Mouse (Mus musculus): Measurements from ENCODE around the gene Hivep3. TPM values are rescaled to one million over a fixed set of nuclear protein-coding genes. Genes with fewer than 3 reads are reported as not detected.

The Hivep3 gene
- polyA plus RNA-seq, 1 experiment from 2014 or later, result 19.0 TPM

DNA sequence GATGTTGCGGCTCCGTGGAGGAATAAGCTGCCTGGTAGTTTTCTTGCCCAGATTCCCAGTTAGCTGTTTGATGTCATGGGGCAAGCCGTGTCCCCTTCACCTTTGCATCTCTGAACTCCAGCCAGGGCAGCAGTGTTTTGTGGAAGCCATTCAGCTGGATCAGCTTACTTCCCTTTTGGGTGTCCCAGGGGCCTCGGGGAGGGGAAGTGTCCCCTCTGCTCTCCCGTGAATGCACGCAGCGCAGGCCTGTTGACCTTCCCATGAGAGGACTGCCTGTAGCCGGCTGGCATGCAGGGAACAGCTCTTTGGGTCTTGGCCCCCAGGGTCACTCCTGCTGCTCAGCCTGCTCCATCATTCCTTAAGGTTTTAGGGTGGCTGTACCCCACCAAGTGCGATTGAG is 320.6 kb downstream of the Hivep3 start:
- no peaks in the 10 kb centered on the region for H3K9me3 ChIP-seq
- no peak overlapping the region for H3K9ac ChIP-seq
- H3K4me1 ChIP-seq, result no peaks in the 10 kb centered on the region
- no peak for ATAC-seq (replicated peaks)
- H3K4me2 ChIP-seq, result no peak overlapping the region
- no peak overlapping the region for H3K4me3 ChIP-seq
- WGBS, result 78% methylated on average over 9 of the region's 9 CpGs
- H3K36me3 ChIP-seq (replicated peaks), result no peaks in the 10 kb centered on the region
- no peak overlapping the region for H3K27ac ChIP-seq
- H3K27me3 ChIP-seq (replicated peaks), result no peaks in the 10 kb centered on the region

DNA sequence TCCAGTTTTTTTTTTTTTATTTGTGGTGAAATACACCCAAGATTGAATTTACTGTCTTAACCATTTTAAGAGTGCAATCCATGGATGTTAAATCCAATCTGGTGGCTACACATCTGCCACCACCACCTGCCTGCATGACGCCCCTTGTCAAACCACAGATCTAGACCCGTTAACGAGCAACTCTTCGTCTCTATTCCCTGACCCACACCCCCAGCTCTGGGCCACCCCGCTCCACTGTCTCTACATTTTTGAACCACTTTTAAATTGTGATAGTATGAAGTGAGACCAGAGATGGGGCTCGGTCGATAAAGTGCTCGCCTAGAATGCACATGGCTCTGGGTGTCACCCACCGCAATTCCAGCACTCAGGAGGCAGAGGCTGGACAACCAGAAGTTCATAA is 322.9 kb downstream of the Hivep3 start:
- ATAC-seq (replicated peaks), result no peak
- Histone ChIP-seq H3K4me2 (no peak overlapping the region), H3K27ac (no peak overlapping the region), H3K4me3 (no peak overlapping the region), H3K4me1 (no peaks in the 10 kb centered on the region), H3K9me3 (no peaks in the 10 kb centered on the region), H3K27me3 (replicated peaks) (no peaks in the 10 kb centered on the region), H3K9ac (no peak overlapping the region), H3K36me3 (replicated peaks) (no peaks in the 10 kb centered on the region)
- WGBS, result 95% methylated on average over 9 of the region's 9 CpGs

DNA sequence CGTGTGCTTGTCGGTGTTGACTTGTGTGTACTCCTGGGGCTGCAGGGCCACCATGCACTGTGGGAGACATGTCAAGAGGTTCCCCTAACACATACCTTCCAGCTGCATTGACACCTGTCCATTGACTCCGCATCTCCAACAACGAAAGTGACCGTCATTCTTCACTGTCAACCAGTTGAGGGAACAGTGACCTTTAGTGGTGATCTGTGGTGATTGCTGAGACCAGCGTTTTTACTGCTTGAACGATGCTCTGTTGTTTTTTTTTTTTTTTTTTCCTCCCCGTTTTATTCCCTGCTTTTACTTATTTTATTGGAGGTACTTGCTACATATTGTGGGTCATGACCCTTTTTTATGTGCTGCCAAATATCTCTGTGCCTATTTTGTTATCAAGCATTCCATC is 323.9 kb downstream of the Hivep3 start:
- Histone ChIP-seq H3K27ac (no peak overlapping the region), H3K9me3 (no peaks in the 10 kb centered on the region), H3K4me3 (no peak overlapping the region), H3K9ac (no peak overlapping the region), H3K36me3 (replicated peaks) (no peaks in the 10 kb centered on the region), H3K27me3 (replicated peaks) (no peaks in the 10 kb centered on the region), H3K4me2 (no peak overlapping the region), H3K4me1 (no peaks in the 10 kb centered on the region)
- no peak for ATAC-seq (replicated peaks)
- 83% methylated on average over 8 of the region's 8 CpGs for WGBS

DNA sequence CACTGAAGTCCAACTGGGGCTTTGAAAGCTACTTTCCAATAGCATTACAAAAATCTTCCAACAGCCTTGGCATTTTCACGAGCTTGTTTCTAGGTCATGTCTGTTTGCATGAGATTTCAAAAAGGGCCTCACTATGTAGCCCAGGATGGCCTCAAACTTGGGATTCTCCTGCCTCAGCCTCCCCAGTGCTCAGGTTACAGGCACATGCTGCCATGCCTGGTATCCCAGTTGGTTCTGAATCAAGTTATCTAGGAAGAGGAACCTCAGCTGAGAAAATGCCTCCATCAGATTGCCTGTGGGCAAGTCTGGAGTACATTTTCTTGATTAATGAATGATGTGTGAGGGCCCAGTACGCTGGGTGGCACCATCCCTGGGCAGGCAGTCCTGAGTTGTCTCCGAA is 324.6 kb downstream of the Hivep3 start:
- no peak for ATAC-seq (replicated peaks)
- Histone ChIP-seq H3K27ac (no peak overlapping the region), H3K9ac (no peak overlapping the region), H3K4me1 (no peaks in the 10 kb centered on the region), H3K36me3 (replicated peaks) (no peaks in the 10 kb centered on the region), H3K4me3 (no peak overlapping the region), H3K27me3 (replicated peaks) (no peaks in the 10 kb centered on the region), H3K4me2 (no peak overlapping the region), H3K9me3 (no peaks in the 10 kb centered on the region)
- WGBS, result 90% methylated on average over 3 of the region's 3 CpGs

DNA sequence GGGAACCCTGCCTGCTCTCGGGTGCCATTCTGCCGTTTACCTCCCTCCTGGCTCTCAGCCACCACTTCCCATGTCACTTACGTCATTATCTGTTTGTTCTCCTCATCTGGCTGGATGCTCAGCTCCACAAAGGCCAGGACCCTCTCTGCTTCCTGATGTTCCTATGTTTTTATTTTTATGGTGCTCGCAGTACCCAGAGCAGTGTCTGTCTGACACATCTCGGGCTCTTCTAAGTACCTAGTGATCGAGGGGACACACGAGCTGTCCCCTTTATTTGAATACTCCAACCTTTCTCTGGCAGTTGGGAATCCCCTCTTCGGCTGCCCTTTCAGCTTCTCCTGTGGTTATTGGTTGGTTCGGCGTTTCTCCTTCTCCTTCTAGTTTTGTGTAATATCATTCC is 325.2 kb downstream of the Hivep3 start:
- H3K9me3 ChIP-seq, result no peaks in the 10 kb centered on the region
- H3K36me3 ChIP-seq (replicated peaks), result no peaks in the 10 kb centered on the region
- 77% methylated on average over 10 of the region's 10 CpGs for WGBS
- H3K4me2 ChIP-seq, result no peak overlapping the region
- ATAC-seq (replicated peaks), result no peak
- H3K4me1 ChIP-seq, result no peaks in the 10 kb centered on the region
- no peaks in the 10 kb centered on the region for H3K27me3 ChIP-seq (replicated peaks)
- no peak overlapping the region for H3K27ac ChIP-seq
- H3K4me3 ChIP-seq, result no peak overlapping the region
- no peak overlapping the region for H3K9ac ChIP-seq

DNA sequence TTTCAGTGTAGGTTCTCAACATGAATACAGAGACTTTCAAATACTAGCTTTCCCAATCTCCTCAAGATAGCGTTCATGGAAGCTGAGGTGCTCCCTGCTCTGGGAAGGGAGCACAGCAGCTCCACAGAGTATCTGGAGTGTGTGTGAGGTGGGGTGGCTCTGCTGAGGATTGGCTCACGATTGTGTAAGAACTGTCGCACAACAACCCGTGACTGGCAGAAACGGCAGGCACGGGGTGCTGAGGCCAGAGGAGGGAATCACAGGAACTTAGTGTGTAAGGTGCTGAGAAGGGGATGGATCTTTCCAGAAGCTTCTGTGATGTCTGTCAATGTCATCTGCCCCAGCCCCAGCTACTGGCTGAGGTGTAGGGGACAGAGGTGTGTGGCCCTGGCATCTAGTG is 328.1 kb downstream of the Hivep3 start:
- Histone ChIP-seq H3K9ac (no peak overlapping the region), H3K9me3 (no peaks in the 10 kb centered on the region), H3K4me3 (no peak overlapping the region), H3K4me2 (no peak overlapping the region), H3K27me3 (replicated peaks) (no peaks in the 10 kb centered on the region), H3K4me1 (no peaks in the 10 kb centered on the region), H3K36me3 (replicated peaks) (no peaks in the 10 kb centered on the region), H3K27ac (no peak overlapping the region)
- WGBS, result 94% methylated on average over 6 of the region's 6 CpGs
- no peak for ATAC-seq (replicated peaks)

DNA sequence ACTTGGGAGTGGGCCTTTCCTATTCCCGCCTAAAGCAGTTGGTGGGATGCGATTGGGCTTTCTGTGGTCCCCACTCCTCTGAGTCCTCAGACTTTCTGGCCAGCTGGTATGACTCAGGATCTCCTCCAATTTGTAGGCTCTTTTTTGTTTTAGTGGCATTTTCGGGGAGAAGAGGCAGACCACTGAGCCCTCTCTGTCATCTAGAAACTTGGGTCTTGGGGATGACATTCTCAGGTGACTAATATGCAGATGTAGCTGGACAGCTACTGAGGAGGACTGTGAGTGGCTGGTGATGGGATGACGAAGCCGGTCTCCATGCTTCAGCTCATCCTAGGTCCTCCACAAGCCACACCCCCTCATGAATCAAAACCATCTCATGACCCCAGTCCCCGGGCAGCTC is 328.6 kb downstream of the Hivep3 start:
- Histone ChIP-seq H3K4me2 (no peak overlapping the region), H3K4me1 (no peaks in the 10 kb centered on the region), H3K36me3 (replicated peaks) (no peaks in the 10 kb centered on the region), H3K27me3 (replicated peaks) (no peaks in the 10 kb centered on the region), H3K9ac (no peak overlapping the region), H3K27ac (no peak overlapping the region), H3K4me3 (no peak overlapping the region), H3K9me3 (no peaks in the 10 kb centered on the region)
- ATAC-seq (replicated peaks), result no peak
- WGBS, result 82% methylated on average over 6 of the region's 6 CpGs

DNA sequence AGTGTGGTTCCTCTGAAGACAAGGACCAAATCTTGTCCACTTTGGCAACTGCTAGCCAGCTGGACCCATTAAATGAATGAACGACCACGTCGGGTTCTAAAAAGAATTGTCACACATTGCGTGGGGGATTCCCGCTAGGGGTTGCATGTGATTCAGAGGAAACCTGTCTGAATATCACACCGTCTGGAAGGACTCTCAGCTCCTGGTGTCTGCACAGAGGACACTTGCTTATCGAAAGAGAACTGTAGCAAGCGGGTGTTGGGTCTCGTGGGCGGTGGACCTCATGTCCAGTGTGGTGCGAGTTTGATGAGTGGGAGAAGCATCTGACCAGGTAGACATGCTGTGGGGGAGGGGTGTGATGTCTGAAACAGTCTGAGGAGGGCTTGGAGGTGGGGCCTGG is 329.2 kb downstream of the Hivep3 start:
- no peak for ATAC-seq (replicated peaks)
- no peaks in the 10 kb centered on the region for H3K36me3 ChIP-seq (replicated peaks)
- no peaks in the 10 kb centered on the region for H3K27me3 ChIP-seq (replicated peaks)
- no peaks in the 10 kb centered on the region for H3K9me3 ChIP-seq
- 92% methylated on average over 11 of the region's 11 CpGs for WGBS
- no peaks in the 10 kb centered on the region for H3K4me1 ChIP-seq
- no peak overlapping the region for H3K4me3 ChIP-seq
- no peak overlapping the region for H3K4me2 ChIP-seq
- no peak overlapping the region for H3K9ac ChIP-seq
- no peak overlapping the region for H3K27ac ChIP-seq

DNA sequence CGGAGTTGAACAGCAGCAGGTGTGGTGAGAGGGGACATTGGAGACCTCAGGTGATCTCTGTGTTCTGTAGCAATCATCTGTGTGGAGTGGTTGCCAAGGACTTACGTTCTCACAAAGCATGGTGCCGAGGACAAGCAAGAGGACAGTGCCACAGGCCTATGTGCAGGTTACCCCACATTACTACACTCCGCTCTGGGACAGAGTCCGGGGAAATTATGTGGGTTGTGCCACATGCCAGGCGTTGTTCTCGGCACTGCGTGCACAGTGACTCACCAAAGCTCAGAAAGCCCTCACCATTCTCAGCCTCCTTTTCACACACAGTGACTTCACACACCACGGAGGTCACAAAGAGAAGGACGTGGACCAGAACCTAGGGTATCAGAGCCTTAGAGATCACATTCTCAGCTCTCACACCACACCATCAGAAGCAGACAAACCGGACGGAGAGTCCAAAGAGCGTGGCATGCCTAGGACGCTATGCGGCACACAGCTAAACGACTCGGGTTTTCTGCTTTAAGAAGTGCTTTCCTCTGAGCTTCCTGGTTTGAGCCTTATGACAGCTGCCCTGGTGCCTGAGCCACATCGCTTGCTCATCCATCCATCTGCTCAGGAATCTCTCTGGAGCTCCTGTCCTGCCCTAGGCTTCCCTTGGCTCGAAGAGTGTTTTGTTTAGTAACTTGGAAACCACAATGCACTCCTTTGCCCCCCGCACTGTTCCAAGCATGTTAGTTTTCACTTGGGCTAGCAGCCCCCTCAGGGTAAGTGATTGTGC is 330.0 kb downstream of the Hivep3 start:
- H3K4me2 ChIP-seq, result no peak overlapping the region
- H3K27ac ChIP-seq, result no peak overlapping the region
- H3K9me3 ChIP-seq, result no peaks in the 10 kb centered on the region
- H3K27me3 ChIP-seq (replicated peaks), result no peaks in the 10 kb centered on the region
- H3K9ac ChIP-seq, result no peak overlapping the region
- H3K4me3 ChIP-seq, result no peak overlapping the region
- WGBS, result 92% methylated on average over 20 of the region's 20 CpGs
- no peak for ATAC-seq (replicated peaks)
- H3K4me1 ChIP-seq, result no peaks in the 10 kb centered on the region
- no peaks in the 10 kb centered on the region for H3K36me3 ChIP-seq (replicated peaks)

DNA sequence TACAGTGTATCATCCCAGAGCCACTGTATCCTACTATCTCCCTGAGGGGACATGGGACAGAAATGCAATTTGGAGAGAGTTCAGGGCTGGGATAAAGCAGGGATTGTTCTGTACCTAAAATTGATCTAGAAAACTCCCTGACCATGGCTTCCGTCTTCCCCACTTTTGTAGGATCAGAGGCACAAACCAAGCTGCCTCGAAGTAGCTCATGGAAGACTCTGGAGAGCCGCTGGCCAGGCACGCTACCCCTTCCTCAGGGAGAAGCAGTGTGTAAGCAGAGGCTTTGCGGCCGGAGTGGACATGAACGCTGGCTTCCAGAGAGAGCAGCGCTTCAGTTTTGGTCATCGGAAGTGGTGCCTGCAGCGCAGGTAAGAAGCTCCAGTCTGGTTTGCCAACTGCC is 331.1 kb downstream of the Hivep3 start, which contains the start of gene AL607142.1:
Gene AL607142.1, plus strand, starts transcription at position 301 of the 400 bp plus-strand sequence.
- Histone ChIP-seq H3K4me1 (no peaks in the 10 kb centered on the region), H3K36me3 (replicated peaks) (no peaks in the 10 kb centered on the region), H3K9ac (no peak within 1 kb of the TSS), H3K4me2 (no peak within 1 kb of the TSS), H3K27me3 (replicated peaks) (no peaks in the 10 kb centered on the region), H3K9me3 (no peaks in the 10 kb centered on the region), H3K4me3 (no peak within 1 kb of the TSS), H3K27ac (no peak within 1 kb of the TSS)
- no peak for ATAC-seq (replicated peaks)
- WGBS, result 88% methylated on average over 10 of the region's 10 CpGs

DNA sequence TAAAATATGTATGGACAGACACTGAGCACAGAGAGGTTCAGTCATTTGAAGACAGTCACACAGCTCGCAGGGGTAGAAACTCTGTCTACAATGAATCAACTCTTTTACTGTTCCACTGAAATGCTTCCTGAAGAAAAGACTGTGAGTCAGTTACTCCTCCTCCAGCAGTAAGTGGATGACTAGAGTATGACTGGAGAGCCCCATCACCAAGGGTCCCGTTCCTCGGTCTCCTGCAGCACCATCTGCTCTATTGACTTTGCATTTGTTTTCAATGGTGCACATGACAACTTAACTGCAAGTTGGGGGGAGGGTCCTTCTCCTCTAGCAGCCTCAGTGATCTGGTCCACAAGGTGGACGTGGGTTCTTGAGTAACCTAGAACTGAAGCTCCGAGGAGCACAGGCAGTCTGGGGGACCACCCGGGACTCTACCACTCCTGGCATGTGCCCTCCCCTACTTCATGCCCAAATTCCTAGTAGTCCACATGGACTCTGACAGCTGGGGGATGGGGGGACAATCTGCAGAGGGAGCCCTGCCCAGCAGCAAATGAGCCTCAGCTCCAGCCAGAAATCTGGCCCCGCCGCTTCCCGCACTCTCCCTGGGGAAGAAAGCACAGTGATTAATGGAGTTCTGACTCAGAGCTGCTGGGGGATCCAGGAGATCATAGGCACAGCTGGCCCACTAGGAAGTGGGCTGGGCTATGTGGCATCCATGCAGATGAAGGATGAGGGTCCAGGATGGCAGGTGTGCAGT is 333.4 kb downstream of the Hivep3 start:
- 86% methylated on average over 9 of the region's 9 CpGs for WGBS
- no peaks in the 10 kb centered on the region for H3K36me3 ChIP-seq (replicated peaks)
- H3K9ac ChIP-seq, result no peak overlapping the region
- no peak overlapping the region for H3K4me2 ChIP-seq
- no peaks in the 10 kb centered on the region for H3K4me1 ChIP-seq
- no peak overlapping the region for H3K27ac ChIP-seq
- no peaks in the 10 kb centered on the region for H3K27me3 ChIP-seq (replicated peaks)
- ATAC-seq (replicated peaks), result no peak
- H3K9me3 ChIP-seq, result no peaks in the 10 kb centered on the region
- H3K4me3 ChIP-seq, result no peak overlapping the region

DNA sequence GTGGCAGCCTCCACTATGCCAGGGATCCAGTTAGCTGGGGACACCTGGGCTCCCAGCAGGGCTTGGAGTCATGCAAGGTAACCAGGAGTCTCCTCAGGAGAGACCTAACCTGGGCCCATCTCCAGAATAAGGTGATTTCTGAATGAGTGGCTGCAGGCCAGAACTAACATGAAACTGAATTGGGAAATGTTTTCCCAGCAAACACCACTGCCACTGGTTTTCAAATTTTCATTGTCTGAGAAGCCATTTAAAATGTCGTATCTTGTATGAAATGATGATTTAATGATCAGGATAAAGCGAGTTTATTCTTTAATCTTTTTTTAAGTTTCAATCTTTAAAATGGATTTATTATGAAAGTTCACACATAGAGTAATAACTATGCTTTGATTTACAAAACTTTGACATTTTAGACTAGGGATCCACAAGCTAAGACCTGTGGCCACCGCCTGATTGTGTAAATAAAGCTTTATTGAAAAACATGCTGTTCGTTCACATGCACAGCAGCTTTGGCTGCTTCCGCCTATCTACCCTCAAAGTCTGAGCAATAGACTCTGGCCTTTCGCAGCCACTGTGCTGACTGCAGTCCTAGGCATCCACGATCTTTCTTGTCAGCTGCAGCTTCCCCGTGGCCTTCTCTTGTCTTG is 334.1 kb downstream of the Hivep3 start:
- WGBS, result 85% methylated on average over 8 of the region's 8 CpGs
- Histone ChIP-seq H3K36me3 (replicated peaks) (no peaks in the 10 kb centered on the region), H3K27ac (no peak overlapping the region), H3K9me3 (no peaks in the 10 kb centered on the region), H3K4me1 (no peaks in the 10 kb centered on the region), H3K4me2 (no peak overlapping the region), H3K9ac (no peak overlapping the region), H3K27me3 (replicated peaks) (no peaks in the 10 kb centered on the region), H3K4me3 (no peak overlapping the region)
- ATAC-seq (replicated peaks), result no peak

All from midbrain, embryonic 15.5 days (tissue).